In the genomic region with DNA sequence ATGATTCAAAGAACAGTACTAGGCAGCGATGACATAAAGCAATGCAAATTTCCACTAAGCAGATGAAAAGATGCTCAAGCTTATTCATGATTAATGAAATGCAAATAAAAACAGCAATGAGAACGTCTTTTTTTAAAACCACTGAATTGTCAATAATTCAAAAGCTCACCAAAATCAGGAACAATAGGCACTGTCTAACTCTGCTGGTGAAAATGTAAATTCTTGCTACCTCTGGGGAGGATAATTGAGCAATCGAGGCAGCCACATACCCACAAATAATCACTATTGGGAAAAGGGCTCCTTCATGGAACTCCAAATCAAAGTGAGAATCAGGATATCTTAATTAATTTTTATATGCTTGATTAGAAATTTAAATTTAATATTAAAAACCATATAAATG, we compare ENCODE assay signal across 25 mouse cellular contexts.
DNase-seq lines count a peak whose midpoint lies in the region; ATAC-seq lines count a peak whose summit lies in the region.
"Had no signal": no experiment of that assay in that cellular context is flagged by ENCODE, and none has a peak within 500 bp of the region (broad histone marks: within the 10 kb centered on the region; RNA-seq: fewer than 3 reads in every experiment).

No protein-coding gene starts in this region.

- no peaks in the 10 kb centered on the region for H3K9me3 ChIP-seq in hindbrain, embryonic 11.5 days (ENCODE audit: control insufficient read depth, low read length)
- no peaks in the 10 kb centered on the region for H3K9me3 ChIP-seq in hindbrain, embryonic 10.5 days
- H3K9me3 ChIP-seq in midbrain, embryonic 12.5 days: no peaks in the 10 kb centered on the region
- H3K9me3 ChIP-seq in midbrain, embryonic 13.5 days: no peaks in the 10 kb centered on the region
- H3K9me3 ChIP-seq in forebrain, embryonic 13.5 days (replicated peaks): no peaks in the 10 kb centered on the region
- no peaks in the 10 kb centered on the region for H3K9me3 ChIP-seq in forebrain, embryonic 15.5 days
- H3K9me3 ChIP-seq: embryonic facial prominence, embryonic 12.5 days; embryonic facial prominence, embryonic 15.5 days; heart, embryonic 10.5 days; heart, embryonic 13.5 days had no signal

- H3K9ac ChIP-seq in hindbrain, embryonic 11.5 days (ENCODE audit: low read depth, low read length): no peak overlapping the region
- H3K9ac ChIP-seq in midbrain, embryonic 12.5 days (replicated peaks): no peak overlapping the region
- H3K9ac ChIP-seq in midbrain, embryonic 13.5 days (replicated peaks): no peak overlapping the region
- H3K9ac ChIP-seq in forebrain, embryonic 13.5 days: no peak overlapping the region
- no peak overlapping the region for H3K9ac ChIP-seq in forebrain, embryonic 15.5 days (replicated peaks)
- H3K9ac ChIP-seq: embryonic facial prominence, embryonic 12.5 days; embryonic facial prominence, embryonic 15.5 days; heart, embryonic 13.5 days; hindbrain, embryonic 14.5 days had no signal

- 44% methylated on average over 3 of the region's 3 CpGs for WGBS in hindbrain, embryonic 11.5 days
- 47% methylated on average over 3 of the region's 3 CpGs for WGBS in hindbrain, embryonic 10.5 days
- WGBS in midbrain, embryonic 12.5 days: 39% methylated on average over 3 of the region's 3 CpGs
- WGBS in midbrain, embryonic 13.5 days: 25% methylated on average over 3 of the region's 3 CpGs
- 18% methylated on average over 3 of the region's 3 CpGs for WGBS in forebrain, embryonic 13.5 days
- WGBS in forebrain, embryonic 15.5 days: 24% methylated on average over 3 of the region's 3 CpGs

- DNase-seq in hindbrain, embryonic 11.5 days (ENCODE audit: low spot score): no peak
- no peak for DNase-seq in hindbrain, embryonic 10.5 days (ENCODE audit: low spot score)
- no peak for DNase-seq in thymus, postnatal 10 days (ENCODE audit: low spot score in 2 of 2)
- no peak for DNase-seq in yolk sac, embryonic 10.5 days (ENCODE audit: low spot score)
- DNase-seq: adrenal gland, adult 2 months; adrenal gland, postnatal 14 days; cerebellum, adult 11-12 months; cerebellum, adult 9-10 months; cerebellum, postnatal 14 days; gastrocnemius, postnatal 10 days; gastrocnemius, postnatal 36 days; heart, adult 2 months; heart, postnatal 14 days; heart, postnatal 4 days had no signal

- ATAC-seq in hindbrain, embryonic 11.5 days (ENCODE audit: low FRiP score): peak; percentile 64; the same call in 1 of the 2 replicates
- peak; percentile 63; the same call in 1 of the 2 replicates for ATAC-seq in midbrain, embryonic 12.5 days (ENCODE audit: low FRiP score, low read depth)
- ATAC-seq in midbrain, embryonic 13.5 days: no peak
- peak; percentile 70 for ATAC-seq in forebrain, embryonic 13.5 days
- peak; percentile 63 for ATAC-seq in forebrain, embryonic 15.5 days (replicated peaks)
- ATAC-seq: CD4-positive, CD25-positive, alpha-beta regulatory T cell, adult 4 months; intestine, postnatal 0 days had no signal

- no peak overlapping the region for H3K4me3 ChIP-seq in hindbrain, embryonic 11.5 days (ENCODE audit: low read depth, low read length)
- no peak overlapping the region for H3K4me3 ChIP-seq in hindbrain, embryonic 10.5 days
- H3K4me3 ChIP-seq in midbrain, embryonic 12.5 days: no peak overlapping the region
- no peak overlapping the region for H3K4me3 ChIP-seq in midbrain, embryonic 13.5 days (replicated peaks)
- H3K4me3 ChIP-seq in forebrain, embryonic 13.5 days: no peak overlapping the region
- H3K4me3 ChIP-seq in forebrain, embryonic 15.5 days: no peak overlapping the region
- H3K4me3 ChIP-seq: embryonic facial prominence, embryonic 12.5 days; embryonic facial prominence, embryonic 15.5 days; heart, adult 2 months; heart, embryonic 10.5 days; heart, embryonic 13.5 days had no signal

- no peaks in the 10 kb centered on the region for H3K4me1 ChIP-seq in hindbrain, embryonic 11.5 days (replicated peaks; ENCODE audit: control insufficient read depth, insufficient read depth, low read length)
- H3K4me1 ChIP-seq in hindbrain, embryonic 10.5 days (replicated peaks): no peaks in the 10 kb centered on the region
- H3K4me1 ChIP-seq in midbrain, embryonic 12.5 days: no peaks in the 10 kb centered on the region
- H3K4me1 ChIP-seq in midbrain, embryonic 13.5 days (replicated peaks): no peaks in the 10 kb centered on the region
- no peaks in the 10 kb centered on the region for H3K4me1 ChIP-seq in forebrain, embryonic 13.5 days
- H3K4me1 ChIP-seq in forebrain, embryonic 15.5 days: no peaks in the 10 kb centered on the region
- H3K4me1 ChIP-seq: embryonic facial prominence, embryonic 12.5 days; embryonic facial prominence, embryonic 15.5 days; heart, embryonic 10.5 days; heart, embryonic 13.5 days had no signal

- no peak overlapping the region for H3K27ac ChIP-seq in hindbrain, embryonic 11.5 days (ENCODE audit: low read depth, low read length)
- no peak overlapping the region for H3K27ac ChIP-seq in hindbrain, embryonic 10.5 days
- no peak overlapping the region for H3K27ac ChIP-seq in midbrain, embryonic 12.5 days (replicated peaks)
- no peak overlapping the region for H3K27ac ChIP-seq in midbrain, embryonic 13.5 days
- no peak overlapping the region for H3K27ac ChIP-seq in forebrain, embryonic 13.5 days
- no peak overlapping the region for H3K27ac ChIP-seq in forebrain, embryonic 15.5 days (replicated peaks)
- H3K27ac ChIP-seq: embryonic facial prominence, embryonic 12.5 days; embryonic facial prominence, embryonic 15.5 days; heart, adult 2 months; heart, embryonic 10.5 days; heart, embryonic 13.5 days; hindbrain, embryonic 14.5 days had no signal

- no peak overlapping the region for H3K4me2 ChIP-seq in hindbrain, embryonic 11.5 days (replicated peaks; ENCODE audit: low read depth, low read length)
- no peak overlapping the region for H3K4me2 ChIP-seq in midbrain, embryonic 12.5 days (replicated peaks)
- no peak overlapping the region for H3K4me2 ChIP-seq in midbrain, embryonic 13.5 days (replicated peaks)
- H3K4me2 ChIP-seq in forebrain, embryonic 13.5 days: no peak overlapping the region
- no peak overlapping the region for H3K4me2 ChIP-seq in forebrain, embryonic 15.5 days (replicated peaks)
- H3K4me2 ChIP-seq: embryonic facial prominence, embryonic 12.5 days; embryonic facial prominence, embryonic 15.5 days; heart, embryonic 13.5 days; hindbrain, embryonic 14.5 days had no signal

- no peaks in the 10 kb centered on the region for H3K27me3 ChIP-seq in hindbrain, embryonic 11.5 days (ENCODE audit: control insufficient read depth, insufficient read depth, low read length)
- H3K27me3 ChIP-seq in hindbrain, embryonic 10.5 days (ENCODE audit: insufficient read depth, poor library complexity, severe bottlenecking): no peaks in the 10 kb centered on the region
- H3K27me3 ChIP-seq in midbrain, embryonic 12.5 days: no peaks in the 10 kb centered on the region
- H3K27me3 ChIP-seq in midbrain, embryonic 13.5 days: no peaks in the 10 kb centered on the region
- no peaks in the 10 kb centered on the region for H3K27me3 ChIP-seq in forebrain, embryonic 13.5 days
- H3K27me3 ChIP-seq in forebrain, embryonic 15.5 days: no peaks in the 10 kb centered on the region
- H3K27me3 ChIP-seq: embryonic facial prominence, embryonic 12.5 days; embryonic facial prominence, embryonic 15.5 days; heart, embryonic 13.5 days had no signal

- H3K36me3 ChIP-seq in hindbrain, embryonic 11.5 days (ENCODE audit: control insufficient read depth, insufficient read depth, low read length): no peaks in the 10 kb centered on the region
- no peaks in the 10 kb centered on the region for H3K36me3 ChIP-seq in hindbrain, embryonic 10.5 days
- no peaks in the 10 kb centered on the region for H3K36me3 ChIP-seq in midbrain, embryonic 12.5 days
- H3K36me3 ChIP-seq in midbrain, embryonic 13.5 days: no peaks in the 10 kb centered on the region
- no peaks in the 10 kb centered on the region for H3K36me3 ChIP-seq in forebrain, embryonic 13.5 days (ENCODE audit: poor library complexity, severe bottlenecking)
- H3K36me3 ChIP-seq in forebrain, embryonic 15.5 days: no peaks in the 10 kb centered on the region
- H3K36me3 ChIP-seq: embryonic facial prominence, embryonic 12.5 days; embryonic facial prominence, embryonic 15.5 days; heart, embryonic 10.5 days; heart, embryonic 13.5 days had no signal
